Mouse (Mus musculus): ENCODE measurements at regions not wholly inside any gene's neighbourhood (a gene's known extent, or its start where the extent isn't known, plus 50 kb on each side); places are given as distances from the start of the nearest gene placed in this dataset.

DNA sequence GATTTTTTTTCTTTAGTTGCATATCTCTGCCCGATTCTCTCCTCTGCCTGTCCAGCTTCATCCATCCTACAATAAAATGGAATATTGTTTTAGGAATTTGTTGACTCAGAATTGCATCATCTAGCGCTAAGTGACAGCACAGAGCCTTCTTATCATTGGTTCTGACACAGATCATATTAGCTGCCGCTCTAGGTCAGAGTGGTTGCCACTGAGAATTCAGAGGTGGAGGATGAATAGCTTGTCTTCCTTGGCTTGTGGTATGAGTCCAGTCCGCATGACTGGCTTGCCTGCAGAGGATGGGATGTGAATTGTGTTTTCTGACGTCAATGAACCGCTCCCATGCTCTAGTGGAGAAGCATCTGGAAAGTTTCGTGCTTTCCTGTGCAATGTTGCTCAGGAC is 462.3 kb upstream of the Cd180 start:
- no peak for TF ChIP-seq POLR2A (IDR thresholded peaks at IDR 0.05; ENCODE audit: low read depth, low read length)
- TF ChIP-seq CTCF (conservative IDR thresholded peaks at IDR 0.05; ENCODE audit: insufficient read depth, insufficient read length, low read depth, low read length), result no peak
